Mouse (Mus musculus): Measurements from ENCODE around the gene Zscan12. TPM values are rescaled to one million over a fixed set of nuclear protein-coding genes. Genes with fewer than 3 reads are reported as not detected.

Zscan12 gene
- polyA plus RNA-seq (2016; fragmentation: Nextera tagmentation; extraction: Ambion mirVana), result 20.4 and 21.9 TPM in 2 replicates

- peak within 1 kb of the TSS; percentile 82 for H3K4me3 ChIP-seq
- H3K27me3 ChIP-seq (ENCODE audit: low read depth, poor library complexity, severe bottlenecking), result no peaks in the 10 kb centered on the region
- peaks cover 25% of the 10 kb centered on the region for H3K4me1 ChIP-seq
- no peaks in the 10 kb centered on the region for H3K9me3 ChIP-seq (replicated peaks)
- DNase-seq (ENCODE audit: low spot score), result peak; percentile 92
- 1% methylated on average over 29 of the region's 29 CpGs for WGBS
- H3K27ac ChIP-seq (replicated peaks), result peak within 1 kb of the TSS; percentile 94
- peaks cover 30% of the 10 kb centered on the region for H3K36me3 ChIP-seq
Measured at GRCm38 (mm10) chr13:21362621-21363248, at the start of gene Zscan12. Gene Zscan12 (plus strand): TSS chr13:21362820.

- H3K27ac ChIP-seq (replicated peaks), result no peak overlapping the region
- DNase-seq (ENCODE audit: low spot score), result no peak
- WGBS, result 59% methylated on average over 3 of the region's 5 CpGs
- H3K4me3 ChIP-seq, result no peak overlapping the region
- no peaks in the 10 kb centered on the region for H3K36me3 ChIP-seq
- H3K9me3 ChIP-seq (replicated peaks), result no peaks in the 10 kb centered on the region
- peaks cover 4% of the 10 kb centered on the region; the same call in 1 of the 2 replicates for H3K4me1 ChIP-seq
- no peaks in the 10 kb centered on the region for H3K27me3 ChIP-seq (ENCODE audit: low read depth, poor library complexity, severe bottlenecking)
Measured at GRCm38 (mm10) chr13:21312854-21313253, 49.8 kb upstream of the Zscan12 start.

GRCm38 (mm10) chr13:21313903-21314302 lies 48.7 kb upstream of the Zscan12 start:
- DNase-seq (ENCODE audit: low spot score), result no peak
- Histone ChIP-seq H3K36me3 (no peaks in the 10 kb centered on the region), H3K4me1 (peaks cover 4% of the 10 kb centered on the region; the same call in 1 of the 2 replicates), H3K4me3 (no peak overlapping the region), H3K9me3 (replicated peaks) (no peaks in the 10 kb centered on the region), H3K27ac (replicated peaks) (no peak overlapping the region), H3K27me3 (ENCODE audit: low read depth, poor library complexity, severe bottlenecking) (no peaks in the 10 kb centered on the region)
- 87% methylated on average over 4 of the region's 4 CpGs for WGBS

DNA sequence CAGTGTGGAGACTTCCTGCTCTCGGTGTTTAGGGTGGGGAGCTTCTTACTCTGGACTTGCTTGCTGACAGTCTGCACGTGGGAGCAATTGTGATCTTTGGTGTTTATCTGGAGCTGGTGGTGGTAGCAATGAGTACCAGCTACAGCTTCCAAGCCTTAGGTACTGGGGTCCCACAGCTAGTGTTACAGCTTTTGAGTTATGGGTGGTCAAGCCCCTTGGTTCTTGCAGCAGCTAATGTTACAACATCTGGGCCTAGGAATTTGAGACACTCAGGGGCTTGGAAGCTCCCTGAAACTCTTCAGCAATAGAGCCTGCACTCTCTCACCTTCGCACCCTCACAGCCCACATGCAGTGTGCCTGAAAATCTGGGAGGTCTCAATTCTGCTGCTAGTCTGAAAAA lies 42.4 kb upstream of the Zscan12 start:
- no peak overlapping the region for H3K4me3 ChIP-seq
- H3K27ac ChIP-seq (replicated peaks), result no peak overlapping the region
- no peak for DNase-seq (ENCODE audit: low spot score)

DNA sequence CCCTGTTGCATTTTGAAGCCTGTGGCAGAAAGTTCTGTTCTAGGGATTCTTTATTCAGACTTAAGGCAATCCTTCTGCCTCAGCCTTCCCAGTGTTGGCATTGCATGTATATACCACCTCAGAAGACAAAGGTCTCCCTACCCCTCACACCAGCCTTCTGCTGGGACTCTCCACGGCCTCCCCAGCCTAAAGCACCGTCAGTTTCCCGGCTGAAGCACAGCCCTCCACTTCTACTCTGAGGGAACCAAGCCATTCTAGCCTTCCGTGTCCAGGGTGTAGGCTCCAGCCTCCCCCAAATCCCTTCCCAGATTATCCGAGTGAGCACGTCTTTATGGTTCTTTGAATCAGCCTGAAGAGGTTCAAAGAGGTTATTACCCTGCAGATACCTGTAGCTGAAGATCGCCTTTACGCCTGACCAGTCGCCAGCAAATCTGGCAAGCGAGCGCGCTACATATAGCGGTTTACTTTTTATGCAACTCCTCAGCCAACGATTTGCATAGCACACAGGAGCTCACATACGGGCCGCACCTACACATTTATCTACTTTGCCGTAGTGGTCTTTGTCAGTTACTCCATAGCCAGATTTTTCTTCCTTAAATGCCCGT lies 40.6 kb upstream of the Zscan12 start:
- DNase-seq (ENCODE audit: low spot score), result peak; percentile 53
- peak overlapping the region; percentile 55 for H3K4me3 ChIP-seq
- H3K9me3 ChIP-seq (replicated peaks), result no peaks in the 10 kb centered on the region
- no peaks in the 10 kb centered on the region for H3K36me3 ChIP-seq
- H3K27ac ChIP-seq (replicated peaks), result 0 out of 2 replicates have a peak overlapping the region, but pooled peaks have one; percentile 28
- 2% methylated on average over 18 of the region's 18 CpGs for WGBS
- H3K4me1 ChIP-seq, result peaks cover 11% of the 10 kb centered on the region
- no peaks in the 10 kb centered on the region for H3K27me3 ChIP-seq (ENCODE audit: low read depth, poor library complexity, severe bottlenecking)

More for the DNA sequence above, 42.4 kb upstream of the Zscan12 start:
- WGBS, result 77% methylated on average over 3 of the region's 3 CpGs
- H3K9me3 ChIP-seq (replicated peaks), result no peaks in the 10 kb centered on the region
- H3K36me3 ChIP-seq, result no peaks in the 10 kb centered on the region
- H3K27me3 ChIP-seq (ENCODE audit: low read depth, poor library complexity, severe bottlenecking), result no peaks in the 10 kb centered on the region
- peaks cover 11% of the 10 kb centered on the region for H3K4me1 ChIP-seq

DNA sequence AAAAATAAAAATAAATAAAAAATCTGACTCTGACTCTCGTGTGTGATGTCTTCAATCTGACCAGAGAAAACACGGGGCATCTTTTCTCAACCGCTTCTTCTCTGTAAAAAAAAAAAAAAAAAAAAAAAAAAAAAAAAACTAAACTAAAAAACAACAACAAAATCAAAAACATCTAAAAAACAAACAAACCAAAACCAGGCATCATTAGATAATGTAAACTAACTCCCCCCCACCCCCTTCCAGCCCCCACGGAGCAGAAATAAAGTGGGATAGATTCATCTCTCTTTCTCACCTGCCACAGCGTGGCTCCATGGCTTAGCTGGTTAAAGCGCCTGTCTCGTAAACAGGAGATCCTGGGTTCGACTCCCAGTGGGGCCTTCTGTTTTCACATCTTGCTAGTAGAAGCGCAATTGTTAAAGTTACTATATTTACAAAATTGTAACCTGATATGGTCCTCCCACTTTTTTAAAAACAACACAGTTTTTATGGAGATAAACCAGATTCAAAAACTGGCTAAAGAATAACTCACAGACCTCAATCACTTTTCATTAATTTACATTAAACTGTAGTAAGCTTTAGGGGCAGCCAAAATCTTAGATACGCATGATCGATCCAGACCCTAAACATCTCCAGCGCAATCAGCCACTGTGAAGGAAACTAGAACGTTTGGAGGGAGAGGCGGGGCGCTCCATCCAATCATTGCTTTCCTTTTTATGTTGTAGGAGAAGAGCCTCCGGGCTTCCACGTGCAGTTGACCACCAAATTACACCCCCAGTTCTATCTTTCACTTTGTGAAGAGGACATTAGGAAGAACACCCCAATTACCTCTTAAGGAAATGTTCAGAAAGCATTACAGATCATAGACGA lies 39.9 kb upstream of the Zscan12 start:
- DNase-seq (ENCODE audit: low spot score), result peak; percentile 66
- Histone ChIP-seq H3K27me3 (ENCODE audit: low read depth, poor library complexity, severe bottlenecking) (0 out of 2 replicates have a peak, but pooled peaks cover under 1% of the 10 kb centered on the region), H3K9me3 (replicated peaks) (no peaks in the 10 kb centered on the region), H3K4me3 (peak overlapping the region; percentile 55), H3K27ac (replicated peaks) (no peak overlapping the region), H3K4me1 (peaks cover 18% of the 10 kb centered on the region), H3K36me3 (no peaks in the 10 kb centered on the region)
- 12% methylated on average over 18 of the region's 18 CpGs for WGBS

DNA sequence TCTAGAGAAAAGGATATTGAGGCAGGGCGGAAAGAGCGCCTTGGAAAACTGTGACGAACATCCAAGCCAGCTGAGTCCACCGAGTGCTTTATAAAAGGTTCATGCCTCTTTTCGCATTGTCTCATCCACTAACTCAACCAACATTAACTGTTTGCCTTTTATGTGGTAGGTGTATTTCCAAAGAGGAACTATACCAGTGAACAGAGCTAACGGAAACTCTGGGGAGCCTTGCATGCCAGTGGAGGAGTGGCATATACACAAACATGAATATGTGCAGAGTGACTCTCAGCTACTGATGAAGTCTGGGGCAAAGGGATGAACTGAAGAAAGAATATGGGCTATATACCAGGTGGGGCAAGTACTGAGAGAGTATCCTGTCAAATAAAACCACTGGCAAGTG lies 39.2 kb upstream of the Zscan12 start:
- WGBS, result 63% methylated on average over 6 of the region's 6 CpGs
- Histone ChIP-seq H3K27me3 (ENCODE audit: low read depth, poor library complexity, severe bottlenecking) (peaks cover 7% of the 10 kb centered on the region), H3K4me3 (peak overlapping the region; percentile 55), H3K27ac (replicated peaks) (no peak overlapping the region), H3K36me3 (no peaks in the 10 kb centered on the region), H3K4me1 (peaks cover 20% of the 10 kb centered on the region), H3K9me3 (replicated peaks) (no peaks in the 10 kb centered on the region)
- no peak for DNase-seq (ENCODE audit: low spot score)

- Histone ChIP-seq H3K4me3 (peak overlapping the region; percentile 60), H3K27me3 (ENCODE audit: low read depth, poor library complexity, severe bottlenecking) (peaks cover 13% of the 10 kb centered on the region), H3K9me3 (replicated peaks) (no peaks in the 10 kb centered on the region), H3K27ac (replicated peaks) (no peak overlapping the region), H3K36me3 (no peaks in the 10 kb centered on the region), H3K4me1 (peaks cover 20% of the 10 kb centered on the region)
- 17% methylated on average over 4 of the region's 4 CpGs for WGBS
- DNase-seq (ENCODE audit: low spot score), result peak; percentile 29
Measured at GRCm38 (mm10) chr13:21326191-21326590, 36.4 kb upstream of the Zscan12 start.

- peak overlapping the region; percentile 63 for H3K27ac ChIP-seq (replicated peaks)
- WGBS, result under 1% methylated on average over 24 of the region's 24 CpGs
Measured at GRCm38 (mm10) chr13:21326657-21327211, 35.9 kb upstream of the Zscan12 start.

GRCm38 (mm10) chr13:21327424-21327823 lies 35.2 kb upstream of the Zscan12 start:
- Histone ChIP-seq H3K9me3 (replicated peaks) (no peaks in the 10 kb centered on the region), H3K27ac (replicated peaks) (no peak overlapping the region), H3K4me3 (peak overlapping the region; percentile 60), H3K27me3 (ENCODE audit: low read depth, poor library complexity, severe bottlenecking) (peaks cover 13% of the 10 kb centered on the region), H3K4me1 (peaks cover 15% of the 10 kb centered on the region), H3K36me3 (no peaks in the 10 kb centered on the region)
- DNase-seq (ENCODE audit: low spot score), result peak; percentile 58
- WGBS, result 2% methylated on average over 9 of the region's 9 CpGs

More at GRCm38 (mm10) chr13:21326657-21327211, 35.9 kb upstream of the Zscan12 start:
- peaks cover 20% of the 10 kb centered on the region for H3K4me1 ChIP-seq
- no peaks in the 10 kb centered on the region for H3K9me3 ChIP-seq (replicated peaks)
- peak; percentile 86 for DNase-seq (ENCODE audit: low spot score)
- peak overlapping the region; percentile 60 for H3K4me3 ChIP-seq
- no peaks in the 10 kb centered on the region for H3K36me3 ChIP-seq
- H3K27me3 ChIP-seq (ENCODE audit: low read depth, poor library complexity, severe bottlenecking), result peaks cover 13% of the 10 kb centered on the region

GRCm38 (mm10) chr13:21346610-21347009 lies 16.0 kb upstream of the Zscan12 start, which contains the start of gene Olfr1367:
Gene Olfr1367 (plus strand): TSS chr13:21346910.
- Histone ChIP-seq H3K36me3 (no peaks in the 10 kb centered on the region), H3K4me3 (no peak within 1 kb of the TSS), H3K4me1 (no peaks in the 10 kb centered on the region), H3K9me3 (replicated peaks) (no peaks in the 10 kb centered on the region), H3K27ac (replicated peaks) (no peak within 1 kb of the TSS), H3K27me3 (ENCODE audit: low read depth, poor library complexity, severe bottlenecking) (no peaks in the 10 kb centered on the region)
- WGBS, result 89% methylated on average over 1 of the region's 1 CpGs
- no peak for DNase-seq (ENCODE audit: low spot score)

DNA sequence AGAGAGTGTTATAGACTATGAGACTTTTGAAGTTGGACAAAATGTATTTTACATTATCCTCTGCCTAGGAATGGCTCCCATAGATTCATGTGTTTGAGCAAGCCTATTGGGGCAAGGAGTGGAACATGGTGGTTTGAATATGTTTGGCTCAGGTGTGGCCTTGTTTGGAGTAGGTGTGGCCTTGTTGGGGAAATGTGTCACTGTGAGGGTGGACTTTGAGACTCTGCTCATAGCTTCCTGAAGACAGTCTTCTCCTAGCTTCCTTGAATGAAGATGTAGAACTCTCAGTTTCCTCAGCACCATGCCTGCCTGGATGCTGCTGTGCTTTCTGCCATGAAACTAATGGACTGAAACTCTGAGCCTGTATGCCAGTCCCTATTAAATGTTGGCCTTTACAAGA lies 12.0 kb upstream of the Zscan12 start:
- Histone ChIP-seq H3K4me1 (no peaks in the 10 kb centered on the region), H3K9me3 (replicated peaks) (no peaks in the 10 kb centered on the region)

More for the DNA sequence above, 12.0 kb upstream of the Zscan12 start:
- DNase-seq (ENCODE audit: low spot score), result no peak
- H3K27ac ChIP-seq (replicated peaks), result no peak overlapping the region
- no peaks in the 10 kb centered on the region for H3K27me3 ChIP-seq (ENCODE audit: low read depth, poor library complexity, severe bottlenecking)
- H3K4me3 ChIP-seq, result no peak overlapping the region
- H3K36me3 ChIP-seq, result no peaks in the 10 kb centered on the region
